Mouse (Mus musculus): Measurements from ENCODE around the gene Hsf3. TPM values are rescaled to one million over a fixed set of nuclear protein-coding genes. Genes with fewer than 3 reads are reported as not detected.

Hsf3 gene
- polyA plus RNA-seq (2015; fragmentation: Nextera tagmentation; extraction: Ambion mirVana) = 0.15 TPM in 1 of 2 replicates, not detected in the other

DNA sequence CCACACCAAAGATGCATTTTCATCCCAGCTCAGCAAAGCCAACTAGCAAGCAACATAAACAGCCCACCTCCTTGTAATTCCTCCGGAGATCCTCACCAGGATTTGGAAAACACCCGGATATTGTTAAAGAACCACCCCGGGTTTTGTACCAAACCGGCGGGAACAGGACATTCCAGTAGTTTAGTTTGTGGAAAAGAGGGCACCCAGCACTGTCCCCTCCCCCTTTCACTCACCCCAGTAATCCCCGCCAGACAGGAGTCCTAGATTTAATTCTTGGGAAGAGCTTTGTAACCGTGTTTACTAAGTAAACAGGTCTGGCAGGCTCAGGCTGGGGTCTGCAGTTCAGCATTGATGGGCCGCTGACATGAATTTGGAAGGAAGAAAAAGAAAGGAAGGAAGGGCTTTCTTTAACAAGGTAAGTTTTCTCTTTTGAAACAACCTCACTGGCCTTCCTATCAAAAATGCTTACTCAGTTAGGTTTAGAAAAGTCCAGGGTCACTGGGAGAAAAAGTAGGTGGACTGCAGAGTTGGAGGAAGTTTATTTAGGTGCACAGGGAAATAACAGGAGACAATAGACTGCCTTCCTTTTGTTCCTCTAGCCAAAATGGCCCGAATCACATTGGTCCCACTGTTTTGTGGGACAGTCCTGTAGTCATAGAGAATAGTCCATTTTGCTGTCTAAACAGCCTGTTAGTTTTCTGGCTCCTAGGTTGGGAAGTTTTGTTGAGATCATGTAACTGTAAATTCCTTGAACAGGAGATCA lies at the start of gene Hsf3:
Gene Hsf3, minus strand, starts transcription at position 94 of the 763 bp plus-strand sequence.

DNA sequence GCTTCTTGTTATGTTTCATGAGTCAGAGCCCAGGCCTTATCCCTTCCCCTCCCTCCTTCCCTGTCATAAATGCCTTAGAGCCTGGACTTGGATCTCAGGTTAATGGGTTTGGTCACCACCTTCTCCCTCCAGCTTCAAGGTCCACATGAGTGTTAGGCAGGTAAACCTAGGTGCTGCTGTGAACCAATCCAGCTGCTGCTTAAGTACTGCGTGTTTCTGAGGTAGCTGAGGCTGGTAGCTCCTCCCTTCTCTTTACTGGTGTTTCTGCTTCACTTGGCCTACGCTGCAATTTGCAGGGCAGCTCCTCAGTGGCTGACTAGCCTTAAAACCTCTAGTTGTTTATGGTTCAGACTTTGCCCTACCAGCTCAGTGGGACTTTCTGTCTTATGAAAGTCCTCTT lies 945 bp downstream of the Hsf3 start, which contains the start of gene Heph:
Gene Heph, plus strand, starts transcription at position 211 of the 400 bp plus-strand sequence.

DNA sequence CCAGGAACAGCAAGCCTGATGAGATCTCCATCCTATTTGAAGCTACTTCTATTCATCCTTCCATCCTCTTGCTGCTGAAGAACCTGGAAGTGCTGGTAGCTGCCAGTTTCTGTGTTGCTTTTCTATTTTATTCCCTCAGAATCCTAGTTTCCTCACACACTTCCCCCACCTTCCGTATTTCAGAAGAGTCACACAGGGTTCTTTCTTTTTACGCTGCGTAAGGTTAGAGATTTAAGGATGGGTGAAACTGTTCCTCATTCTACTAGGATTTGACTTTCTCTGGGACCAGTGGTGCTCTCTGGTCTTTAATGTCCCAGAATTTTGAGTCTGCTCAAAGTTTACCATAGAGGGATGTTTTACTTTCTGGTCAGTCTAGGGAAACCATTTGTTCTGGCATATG lies 162.8 kb downstream of the Hsf3 start, which contains the start of gene Vsig4:
Gene Vsig4, minus strand, starts transcription at position 101 of the 400 bp plus-strand sequence.

Other genes starting within 250 kb of the Hsf3 start
- not detected in 2 replicates for gene Vsig4, start 162.9 kb downstream of the Hsf3 start, polyA plus RNA-seq (2015; fragmentation: Nextera tagmentation; extraction: Ambion mirVana)
- gene Heph, start 935 bp downstream of the Hsf3 start, polyA plus RNA-seq (2015; fragmentation: Nextera tagmentation; extraction: Ambion mirVana) = 3.9 and 6.8 TPM in 2 replicates

All from skeletal muscle tissue, postnatal 0 days (tissue).